Mouse (Mus musculus): Measurements from ENCODE around the gene B4galt5. TPM values are rescaled to one million over a fixed set of nuclear protein-coding genes. Genes with fewer than 3 reads are reported as not detected.

Gene B4galt5
- polyA plus RNA-seq, 1 experiment from 2014 or later: 9.1 TPM

DNA sequence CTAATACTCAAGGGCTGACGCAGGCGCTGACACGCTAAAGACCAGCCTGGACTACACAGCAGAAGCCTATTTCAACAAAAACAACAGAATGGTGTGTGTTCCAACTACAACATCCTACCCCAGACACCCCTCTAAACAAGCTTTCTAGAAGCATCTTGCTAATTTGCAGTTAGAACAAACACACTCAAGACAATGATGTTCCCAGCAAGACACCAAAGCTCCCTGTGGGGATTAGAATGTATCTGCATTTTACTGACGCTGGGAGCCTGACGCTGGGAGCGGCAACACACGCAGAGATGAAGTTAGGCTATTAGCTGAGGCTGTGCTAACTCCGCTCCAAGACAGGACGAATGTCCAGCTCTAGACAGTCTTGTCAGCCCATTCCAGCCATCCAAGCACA lies 22.4 kb downstream of the B4galt5 start:
- Histone ChIP-seq H3K9me3 (replicated peaks) (no peaks in the 10 kb centered on the region), H3K27me3 (no peaks in the 10 kb centered on the region), H3K9ac (no peak overlapping the region), H3K4me2 (no peak overlapping the region), H3K36me3 (ENCODE audit: poor library complexity, severe bottlenecking) (no peaks in the 10 kb centered on the region), H3K4me1 (peaks cover 37% of the 10 kb centered on the region), H3K27ac (no peak overlapping the region), H3K4me3 (no peak overlapping the region)
- ATAC-seq: no peak
- WGBS: 53% methylated on average over 9 of the region's 9 CpGs

GRCm38 (mm10) chr2:167324151-167324930 lies 24.6 kb downstream of the B4galt5 start:
- H3K27ac ChIP-seq: 0 out of 2 replicates have a peak overlapping the region, but pooled peaks have one; percentile 21
- H3K4me2 ChIP-seq: no peak overlapping the region
- H3K36me3 ChIP-seq (ENCODE audit: poor library complexity, severe bottlenecking): no peaks in the 10 kb centered on the region
- no peak overlapping the region for H3K4me3 ChIP-seq
- no peaks in the 10 kb centered on the region for H3K9me3 ChIP-seq (replicated peaks)
- no peaks in the 10 kb centered on the region for H3K27me3 ChIP-seq
- peaks cover 25% of the 10 kb centered on the region; the same call in 1 of the 2 replicates for H3K4me1 ChIP-seq
- ATAC-seq: no peak
- H3K9ac ChIP-seq: no peak overlapping the region
- WGBS: 73% methylated on average over 10 of the region's 10 CpGs

- Histone ChIP-seq H3K9me3 (replicated peaks) (no peaks in the 10 kb centered on the region), H3K27ac (no peak overlapping the region), H3K9ac (no peak overlapping the region), H3K27me3 (no peaks in the 10 kb centered on the region), H3K4me1 (peaks cover 25% of the 10 kb centered on the region), H3K4me3 (no peak overlapping the region), H3K36me3 (ENCODE audit: poor library complexity, severe bottlenecking) (no peaks in the 10 kb centered on the region), H3K4me2 (no peak overlapping the region)
- 75% methylated on average over 3 of the region's 3 CpGs for WGBS
- no peak for ATAC-seq
Observed at GRCm38 (mm10) chr2:167323116-167323515, 25.9 kb downstream of the B4galt5 start.

- Histone ChIP-seq H3K4me1 (peaks cover 27% of the 10 kb centered on the region), H3K9me3 (replicated peaks) (no peaks in the 10 kb centered on the region), H3K4me2 (no peak overlapping the region), H3K27ac (no peak overlapping the region), H3K36me3 (ENCODE audit: poor library complexity, severe bottlenecking) (no peaks in the 10 kb centered on the region), H3K9ac (no peak overlapping the region), H3K27me3 (no peaks in the 10 kb centered on the region), H3K4me3 (no peak overlapping the region)
- ATAC-seq: no peak
- WGBS: 92% methylated on average over 8 of the region's 8 CpGs
Observed at GRCm38 (mm10) chr2:167321372-167321771, 27.6 kb downstream of the B4galt5 start.

GRCm38 (mm10) chr2:167318981-167319380 lies 30.0 kb downstream of the B4galt5 start:
- Histone ChIP-seq H3K9me3 (replicated peaks) (no peaks in the 10 kb centered on the region), H3K9ac (no peak overlapping the region), H3K4me2 (no peak overlapping the region), H3K4me3 (no peak overlapping the region), H3K4me1 (peaks cover 39% of the 10 kb centered on the region), H3K27ac (no peak overlapping the region), H3K27me3 (no peaks in the 10 kb centered on the region), H3K36me3 (ENCODE audit: poor library complexity, severe bottlenecking) (no peaks in the 10 kb centered on the region)
- ATAC-seq: no peak
- WGBS: 74% methylated on average over 5 of the region's 5 CpGs

DNA sequence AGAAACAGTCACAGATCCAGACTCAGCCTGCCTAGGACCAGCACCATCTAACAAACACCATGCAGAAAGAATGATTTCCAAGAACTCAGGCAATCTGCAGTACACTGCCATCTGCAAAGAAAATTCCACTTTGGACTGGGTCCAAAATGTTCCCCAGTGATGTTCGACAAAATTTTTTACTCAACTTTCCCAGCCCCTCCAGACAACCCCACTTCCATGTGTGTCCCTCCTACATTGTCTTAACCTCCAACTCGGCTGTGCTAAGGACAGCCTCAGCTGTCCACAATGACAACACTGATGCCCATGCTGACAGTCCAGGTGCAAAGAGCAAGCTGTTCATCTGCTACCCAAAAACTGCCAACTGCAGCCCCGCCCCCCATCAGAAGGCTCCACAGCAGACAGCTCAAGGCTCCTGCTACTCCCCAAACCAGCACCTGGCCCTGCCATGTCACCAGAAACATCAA lies 32.2 kb downstream of the B4galt5 start:
- peak overlapping the region; percentile 63 for H3K27ac ChIP-seq
- no peak overlapping the region for H3K4me3 ChIP-seq
- peaks cover under 1% of the 10 kb centered on the region; the same call in 1 of the 2 replicates for H3K36me3 ChIP-seq (ENCODE audit: poor library complexity, severe bottlenecking)
- ATAC-seq: peak; percentile 64
- no peaks in the 10 kb centered on the region for H3K27me3 ChIP-seq
- H3K4me2 ChIP-seq: no peak overlapping the region
- no peaks in the 10 kb centered on the region for H3K9me3 ChIP-seq (replicated peaks)
- no peak overlapping the region for H3K9ac ChIP-seq
- 69% methylated on average over 3 of the region's 3 CpGs for WGBS
- peaks cover 40% of the 10 kb centered on the region for H3K4me1 ChIP-seq

- no peaks in the 10 kb centered on the region for H3K9me3 ChIP-seq (replicated peaks)
- H3K36me3 ChIP-seq (ENCODE audit: poor library complexity, severe bottlenecking): peaks cover 4% of the 10 kb centered on the region; the same call in 1 of the 2 replicates
- H3K27ac ChIP-seq: peak overlapping the region; percentile 78
- peak overlapping the region; percentile 34 for H3K9ac ChIP-seq
- ATAC-seq: no peak
- 85% methylated on average over 8 of the region's 8 CpGs for WGBS
- no peak overlapping the region for H3K4me2 ChIP-seq
- no peaks in the 10 kb centered on the region for H3K27me3 ChIP-seq
- H3K4me3 ChIP-seq: no peak overlapping the region
- peaks cover 40% of the 10 kb centered on the region for H3K4me1 ChIP-seq
Observed at GRCm38 (mm10) chr2:167314491-167314890, 34.5 kb downstream of the B4galt5 start.

DNA sequence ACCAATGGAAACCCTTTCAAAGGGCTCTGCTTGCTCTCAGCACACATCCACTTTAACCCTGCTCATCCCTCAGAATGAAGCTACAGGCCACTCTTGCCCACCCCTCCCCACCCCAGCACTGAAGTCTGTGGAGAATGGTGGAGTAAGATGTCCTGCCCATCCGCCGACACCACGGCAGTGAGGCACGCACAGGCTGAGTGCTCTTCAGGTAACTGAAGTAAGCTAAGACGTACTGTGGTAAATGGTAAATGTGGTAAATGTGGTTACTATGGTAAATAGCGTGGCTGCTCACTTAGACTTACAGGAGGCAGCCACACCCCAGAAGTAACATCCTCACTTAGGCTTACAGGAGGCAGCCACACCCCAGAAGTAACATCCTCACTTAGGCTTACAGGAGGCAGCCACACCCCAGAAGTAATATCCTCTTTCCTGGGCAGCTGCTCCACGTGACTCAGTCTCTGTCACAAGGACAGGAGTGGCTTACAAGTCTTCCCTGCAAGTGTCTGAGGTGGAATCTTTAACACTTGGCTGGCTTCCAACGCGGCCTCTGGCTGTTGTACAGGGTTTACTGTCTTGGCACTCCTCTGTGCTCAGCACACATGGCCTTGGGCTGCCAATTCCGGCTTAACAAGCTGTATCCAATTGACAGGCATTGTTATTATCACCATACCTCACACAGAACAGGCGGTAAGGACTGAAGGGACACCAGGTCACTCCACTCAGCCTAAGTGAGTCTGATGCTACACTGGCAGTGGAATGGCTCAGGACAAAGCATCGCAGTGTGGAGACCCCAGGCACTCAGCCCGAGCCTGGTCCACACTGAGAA lies 35.3 kb downstream of the B4galt5 start:
- peaks cover 12% of the 10 kb centered on the region; the same call in 1 of the 2 replicates for H3K36me3 ChIP-seq (ENCODE audit: poor library complexity, severe bottlenecking)
- H3K27ac ChIP-seq: peak overlapping the region; percentile 78
- no peak overlapping the region for H3K4me2 ChIP-seq
- H3K27me3 ChIP-seq: no peaks in the 10 kb centered on the region
- H3K9ac ChIP-seq: peak overlapping the region; percentile 34; the same call in 1 of the 2 replicates
- no peaks in the 10 kb centered on the region for H3K9me3 ChIP-seq (replicated peaks)
- H3K4me3 ChIP-seq: no peak overlapping the region
- ATAC-seq: peak; percentile 61; the same call in 1 of the 2 replicates
- 64% methylated on average over 13 of the region's 13 CpGs for WGBS
- peaks cover 40% of the 10 kb centered on the region for H3K4me1 ChIP-seq

GRCm38 (mm10) chr2:167310121-167310520 lies 38.9 kb downstream of the B4galt5 start:
- no peak overlapping the region for H3K9ac ChIP-seq
- H3K9me3 ChIP-seq (replicated peaks): no peaks in the 10 kb centered on the region
- no peak overlapping the region for H3K27ac ChIP-seq
- peaks cover 34% of the 10 kb centered on the region for H3K36me3 ChIP-seq (ENCODE audit: poor library complexity, severe bottlenecking)
- ATAC-seq: no peak
- no peaks in the 10 kb centered on the region for H3K27me3 ChIP-seq
- peaks cover 30% of the 10 kb centered on the region for H3K4me1 ChIP-seq
- H3K4me2 ChIP-seq: no peak overlapping the region
- 100% methylated on average over 1 of the region's 1 CpGs for WGBS
- no peak overlapping the region for H3K4me3 ChIP-seq

GRCm38 (mm10) chr2:167309286-167309685 lies 39.7 kb downstream of the B4galt5 start:
- H3K9me3 ChIP-seq (replicated peaks): no peaks in the 10 kb centered on the region
- no peak overlapping the region; the same call in 1 of the 2 replicates for H3K27ac ChIP-seq
- WGBS: 83% methylated on average over 12 of the region's 12 CpGs
- no peak overlapping the region for H3K4me3 ChIP-seq
- H3K36me3 ChIP-seq (ENCODE audit: poor library complexity, severe bottlenecking): peaks cover 41% of the 10 kb centered on the region
- no peak for ATAC-seq
- H3K27me3 ChIP-seq: no peaks in the 10 kb centered on the region
- no peak overlapping the region for H3K4me2 ChIP-seq
- H3K4me1 ChIP-seq: peaks cover 21% of the 10 kb centered on the region
- no peak overlapping the region for H3K9ac ChIP-seq

DNA sequence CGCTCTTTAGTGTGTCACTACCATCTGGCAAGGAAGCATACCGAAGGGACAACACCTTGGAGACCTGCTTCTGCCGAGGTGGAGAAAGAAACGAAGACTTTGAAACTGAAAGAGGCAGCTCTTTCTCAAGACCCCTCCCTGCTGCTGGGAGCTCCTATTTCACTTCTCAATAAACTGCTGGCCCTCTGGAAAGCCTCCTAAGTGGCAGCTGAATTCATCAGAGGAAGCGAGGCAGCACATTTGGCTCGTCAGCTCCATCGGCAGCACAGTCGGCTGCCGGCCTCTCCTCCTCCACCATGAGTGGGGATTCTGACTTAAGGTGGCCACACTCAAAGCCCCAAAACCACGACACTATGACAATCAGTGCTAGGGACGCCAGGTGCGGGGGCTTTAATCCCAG lies 41.3 kb downstream of the B4galt5 start:
- peaks cover 12% of the 10 kb centered on the region; the same call in 1 of the 2 replicates for H3K4me1 ChIP-seq
- H3K27ac ChIP-seq: 0 out of 2 replicates have a peak overlapping the region, but pooled peaks have one; percentile 41
- H3K36me3 ChIP-seq (ENCODE audit: poor library complexity, severe bottlenecking): peaks cover 51% of the 10 kb centered on the region
- no peak overlapping the region for H3K4me3 ChIP-seq
- H3K4me2 ChIP-seq: no peak overlapping the region
- no peaks in the 10 kb centered on the region for H3K27me3 ChIP-seq
- no peaks in the 10 kb centered on the region for H3K9me3 ChIP-seq (replicated peaks)
- no peak overlapping the region for H3K9ac ChIP-seq
- WGBS: 61% methylated on average over 12 of the region's 12 CpGs
- no peak for ATAC-seq

All from forebrain, embryonic 13.5 days (tissue).